Mouse (Mus musculus): ENCODE results near the gene Tcp11l2. TPM values are rescaled to one million over a fixed set of nuclear protein-coding genes. Genes with fewer than 3 reads are reported as not detected.

Tcp11l2 gene
- polyA plus RNA-seq, 1 experiment from 2014 or later: 39.0 TPM

- Histone ChIP-seq H3K4me3 (replicated peaks) (no peak overlapping the region), H3K27me3 (peaks cover 36% of the 10 kb centered on the region), H3K4me1 (replicated peaks) (peaks cover 22% of the 10 kb centered on the region), H3K9me3 (replicated peaks) (no peaks in the 10 kb centered on the region), H3K4me2 (no peak overlapping the region), H3K36me3 (no peaks in the 10 kb centered on the region), H3K9ac (no peak overlapping the region), H3K27ac (no peak overlapping the region)
- DNase-seq (no peak), ATAC-seq (ENCODE audit: low read depth) (no peak)
- WGBS (ENCODE audit: insufficient replicate concordance): 67% methylated on average over 6 of the region's 6 CpGs
These were observed 36.8 kb upstream of the Tcp11l2 start for GRCm38 (mm10) chr10:84539651-84540050.

- Histone ChIP-seq H3K4me2 (no peak overlapping the region), H3K4me3 (replicated peaks) (no peak overlapping the region), H3K36me3 (no peaks in the 10 kb centered on the region), H3K9ac (no peak overlapping the region), H3K27ac (no peak overlapping the region), H3K27me3 (0 out of 2 replicates have a peak, but pooled peaks cover 5% of the 10 kb centered on the region), H3K4me1 (replicated peaks) (peaks cover 18% of the 10 kb centered on the region), H3K9me3 (replicated peaks) (no peaks in the 10 kb centered on the region)
- ATAC-seq (ENCODE audit: low read depth) (peak; percentile 71), DNase-seq (peak; percentile 36)
- 38% methylated on average over 11 of the region's 11 CpGs for WGBS (ENCODE audit: insufficient replicate concordance)
These were observed 33.4 kb upstream of the Tcp11l2 start for GRCm38 (mm10) chr10:84542802-84543658.

GRCm38 (mm10) chr10:84544841-84545610, 31.4 kb upstream of the Tcp11l2 start:
- WGBS (ENCODE audit: insufficient replicate concordance): 50% methylated on average over 7 of the region's 7 CpGs
- ATAC-seq (ENCODE audit: low read depth): no peak

GRCm38 (mm10) chr10:84549146-84549919, 27.1 kb upstream of the Tcp11l2 start:
- no peaks in the 10 kb centered on the region for H3K36me3 ChIP-seq
- DNase-seq: no peak

More at GRCm38 (mm10) chr10:84544841-84545610, 31.4 kb upstream of the Tcp11l2 start:
- H3K9me3 ChIP-seq (replicated peaks): no peaks in the 10 kb centered on the region
- peaks cover 19% of the 10 kb centered on the region for H3K4me1 ChIP-seq (replicated peaks)
- H3K4me2 ChIP-seq: no peak overlapping the region
- no peak overlapping the region for H3K4me3 ChIP-seq (replicated peaks)
- no peak overlapping the region for H3K27ac ChIP-seq
- DNase-seq: no peak
- no peak overlapping the region for H3K9ac ChIP-seq
- no peaks in the 10 kb centered on the region for H3K36me3 ChIP-seq
- no peaks in the 10 kb centered on the region for H3K27me3 ChIP-seq

GRCm38 (mm10) chr10:84549920-84550293, 26.5 kb upstream of the Tcp11l2 start:
- Histone ChIP-seq H3K4me1 (replicated peaks) (peaks cover 9% of the 10 kb centered on the region; the same call in 1 of the 2 replicates), H3K4me2 (0 out of 2 replicates have a peak overlapping the region, but pooled peaks have one; percentile 22), H3K4me3 (replicated peaks) (no peak overlapping the region), H3K36me3 (no peaks in the 10 kb centered on the region), H3K9ac (no peak overlapping the region), H3K27ac (no peak overlapping the region), H3K27me3 (no peaks in the 10 kb centered on the region), H3K9me3 (replicated peaks) (0 out of 2 replicates have a peak, but pooled peaks cover 2% of the 10 kb centered on the region)
- WGBS (ENCODE audit: insufficient replicate concordance): 27% methylated on average over 10 of the region's 10 CpGs
- ATAC-seq (ENCODE audit: low read depth) (peak; percentile 45), DNase-seq (no peak)

More at GRCm38 (mm10) chr10:84549146-84549919, 27.1 kb upstream of the Tcp11l2 start:
- no peak overlapping the region for H3K9ac ChIP-seq
- H3K27ac ChIP-seq: 0 out of 2 replicates have a peak overlapping the region, but pooled peaks have one; percentile 7
- 0 out of 2 replicates have a peak, but pooled peaks cover 2% of the 10 kb centered on the region for H3K9me3 ChIP-seq (replicated peaks)
- H3K4me3 ChIP-seq (replicated peaks): no peak overlapping the region
- ATAC-seq (ENCODE audit: low read depth): no peak; the same call in 1 of the 2 replicates
- WGBS (ENCODE audit: insufficient replicate concordance): 52% methylated on average over 17 of the region's 17 CpGs
- no peaks in the 10 kb centered on the region for H3K27me3 ChIP-seq
- no peak overlapping the region for H3K4me2 ChIP-seq
- peaks cover 5% of the 10 kb centered on the region; the same call in 1 of the 2 replicates for H3K4me1 ChIP-seq (replicated peaks)

GRCm38 (mm10) chr10:84551846-84552245, 24.6 kb upstream of the Tcp11l2 start:
- Histone ChIP-seq H3K27me3 (no peaks in the 10 kb centered on the region), H3K4me1 (replicated peaks) (peaks cover 9% of the 10 kb centered on the region; the same call in 1 of the 2 replicates), H3K9me3 (replicated peaks) (0 out of 2 replicates have a peak, but pooled peaks cover 2% of the 10 kb centered on the region), H3K36me3 (no peaks in the 10 kb centered on the region), H3K27ac (no peak overlapping the region), H3K4me2 (no peak overlapping the region), H3K9ac (no peak overlapping the region), H3K4me3 (replicated peaks) (no peak overlapping the region)
- ATAC-seq (ENCODE audit: low read depth) (no peak), DNase-seq (no peak)
- WGBS (ENCODE audit: insufficient replicate concordance): 74% methylated on average over 3 of the region's 3 CpGs

- 65% methylated on average over 2 of the region's 2 CpGs for WGBS (ENCODE audit: insufficient replicate concordance)
- DNase-seq (no peak), ATAC-seq (ENCODE audit: low read depth) (no peak)
These were observed 23.9 kb upstream of the Tcp11l2 start for GRCm38 (mm10) chr10:84552477-84552876.

GRCm38 (mm10) chr10:84554291-84555009, 22.0 kb upstream of the Tcp11l2 start:
- no peak overlapping the region for H3K27ac ChIP-seq
- H3K4me3 ChIP-seq (replicated peaks): no peak overlapping the region
- no peaks in the 10 kb centered on the region for H3K36me3 ChIP-seq
- H3K4me2 ChIP-seq: no peak overlapping the region
- 31% methylated on average over 6 of the region's 6 CpGs for WGBS (ENCODE audit: insufficient replicate concordance)
- no peak overlapping the region for H3K9ac ChIP-seq
- H3K9me3 ChIP-seq (replicated peaks): peaks cover 2% of the 10 kb centered on the region; the same call in 1 of the 2 replicates
- H3K4me1 ChIP-seq (replicated peaks): peaks cover 9% of the 10 kb centered on the region; the same call in 1 of the 2 replicates
- DNase-seq (no peak), ATAC-seq (ENCODE audit: low read depth) (no peak)
- no peaks in the 10 kb centered on the region for H3K27me3 ChIP-seq

More at GRCm38 (mm10) chr10:84552477-84552876, 23.9 kb upstream of the Tcp11l2 start:
- no peak overlapping the region for H3K4me2 ChIP-seq
- no peak overlapping the region for H3K9ac ChIP-seq
- H3K27me3 ChIP-seq: no peaks in the 10 kb centered on the region
- H3K9me3 ChIP-seq (replicated peaks): 0 out of 2 replicates have a peak, but pooled peaks cover 2% of the 10 kb centered on the region
- H3K27ac ChIP-seq: no peak overlapping the region
- H3K4me3 ChIP-seq (replicated peaks): no peak overlapping the region
- H3K4me1 ChIP-seq (replicated peaks): peaks cover 9% of the 10 kb centered on the region; the same call in 1 of the 2 replicates
- H3K36me3 ChIP-seq: no peaks in the 10 kb centered on the region

- Histone ChIP-seq H3K36me3 (no peaks in the 10 kb centered on the region), H3K4me2 (no peak overlapping the region), H3K27me3 (no peaks in the 10 kb centered on the region), H3K4me3 (replicated peaks) (no peak overlapping the region), H3K9me3 (replicated peaks) (peaks cover 2% of the 10 kb centered on the region; the same call in 1 of the 2 replicates), H3K9ac (no peak overlapping the region), H3K4me1 (replicated peaks) (peaks cover 5% of the 10 kb centered on the region; the same call in 1 of the 2 replicates), H3K27ac (no peak overlapping the region)
- WGBS (ENCODE audit: insufficient replicate concordance): 29% methylated on average over 2 of the region's 2 CpGs
- ATAC-seq (ENCODE audit: low read depth): no peak
- no peak for DNase-seq
These were observed 20.3 kb upstream of the Tcp11l2 start for GRCm38 (mm10) chr10:84556120-84556519.

GRCm38 (mm10) chr10:84558511-84558910, 17.9 kb upstream of the Tcp11l2 start:
- Histone ChIP-seq H3K9me3 (replicated peaks) (no peaks in the 10 kb centered on the region; the same call in 1 of the 2 replicates), H3K9ac (no peak overlapping the region), H3K27me3 (no peaks in the 10 kb centered on the region), H3K4me2 (no peak overlapping the region), H3K4me3 (replicated peaks) (no peak overlapping the region), H3K36me3 (no peaks in the 10 kb centered on the region), H3K27ac (no peak overlapping the region), H3K4me1 (replicated peaks) (peaks cover 16% of the 10 kb centered on the region)
- ATAC-seq (ENCODE audit: low read depth): no peak
- DNase-seq: no peak
- 63% methylated on average over 1 of the region's 1 CpGs for WGBS (ENCODE audit: insufficient replicate concordance)

All from liver, embryonic 13.5 days (tissue).